ENCODE assay signal across 8 mouse cellular contexts in the genomic region with DNA sequence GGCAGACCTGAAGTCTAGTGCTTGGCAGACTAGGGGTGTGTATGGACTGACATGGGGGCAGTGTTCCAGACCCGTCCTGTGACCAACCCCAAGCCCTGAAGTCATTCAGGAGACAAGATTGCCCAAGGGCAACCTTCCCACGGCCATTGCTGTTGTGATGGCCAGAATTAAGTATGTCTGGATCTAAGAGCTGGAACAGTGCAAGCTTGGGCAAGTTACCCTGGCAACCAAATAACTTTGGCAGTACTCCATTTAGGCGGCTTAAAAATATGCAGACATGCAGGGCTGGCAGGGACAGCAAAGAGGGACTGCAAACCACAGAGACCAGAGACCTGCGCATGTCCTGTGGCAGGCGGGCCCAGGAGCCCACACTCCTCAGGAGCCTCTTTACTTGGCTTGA. TPM values are rescaled to one million over a fixed set of nuclear protein-coding genes. Genes with fewer than 3 reads are reported as not detected.
DNase-seq lines count a peak whose midpoint lies in the region; ATAC-seq and TF ChIP-seq lines count a peak whose summit lies in the region.

No protein-coding gene starts in this region.

- peak; percentile 56 for ATAC-seq in lung, embryonic 14.5 days (ENCODE audit: insufficient read depth)

- H3K9ac ChIP-seq in lung, embryonic 14.5 days: no peak overlapping the region

- H3K9me3 ChIP-seq in lung, embryonic 14.5 days (ENCODE audit: low read depth, low read length): no peaks in the 10 kb centered on the region

- 14% methylated on average over 5 of the region's 5 CpGs for WGBS in cerebellum, adult 2 months
- WGBS in lung, embryonic 14.5 days: 53% methylated on average over 5 of the region's 5 CpGs

- DNase-seq in gastrocnemius, adult 18-20 months (ENCODE audit: low spot score): peak; percentile 39
- no peak for DNase-seq in gastrocnemius, postnatal 10 days
- DNase-seq in cerebellum, adult 2 months: peak; percentile 80 to 88
- peak; percentile 58 to 83 for DNase-seq in frontal cortex, postnatal 36 days (ENCODE audit: low spot score in 2 of 2)
- DNase-seq in kidney, adult 9 months: peak; percentile 90
- peak; percentile 87 for DNase-seq in lung, embryonic 14.5 days
- peak; percentile 52 for DNase-seq in right cerebral cortex, postnatal 4 days
- no peak for DNase-seq in natural killer cell, adult 2 months (ENCODE audit: low spot score in 2 of 2)

- H3K27me3 ChIP-seq in cerebellum, adult 2 months (ENCODE audit: control insufficient read depth, insufficient read depth, low read length): no peaks in the 10 kb centered on the region
- H3K27me3 ChIP-seq in lung, embryonic 14.5 days (ENCODE audit: insufficient read depth, low read length): no peaks in the 10 kb centered on the region

- no peak for TF ChIP-seq CTCF in cerebellum, adult 2 months (IDR thresholded peaks at IDR 0.05; ENCODE audit: borderline replicate concordance, insufficient read depth, low read depth, low read length)
- TF ChIP-seq CTCF in lung, embryonic 14.5 days (IDR thresholded peaks at IDR 0.05; ENCODE audit: low read depth): no peak

- TF ChIP-seq POLR2A in cerebellum, adult 2 months (IDR thresholded peaks at IDR 0.05; ENCODE audit: borderline replicate concordance, insufficient read depth, low read length): no peak

- H3K27ac ChIP-seq in cerebellum, adult 2 months (ENCODE audit: insufficient read depth, low read length): peak overlapping the region; percentile 49
- H3K27ac ChIP-seq in lung, embryonic 14.5 days (ENCODE audit: low read depth): no peak overlapping the region

- no peak overlapping the region for H3K4me2 ChIP-seq in lung, embryonic 14.5 days

- H3K36me3 ChIP-seq in lung, embryonic 14.5 days (ENCODE audit: insufficient read depth): no peaks in the 10 kb centered on the region

- peaks cover 94% of the 10 kb centered on the region for H3K4me1 ChIP-seq in cerebellum, adult 2 months (ENCODE audit: control insufficient read depth, insufficient read depth, low read length)
- peaks cover 22% of the 10 kb centered on the region for H3K4me1 ChIP-seq in lung, embryonic 14.5 days (ENCODE audit: insufficient read depth)

- H3K4me3 ChIP-seq in cerebellum, adult 2 months (replicated peaks; ENCODE audit: insufficient read depth, low read depth, low read length): no peak overlapping the region
- no peak overlapping the region for H3K4me3 ChIP-seq in lung, embryonic 14.5 days (ENCODE audit: low read depth, low read length)

RNA-seq across cellular contexts. Expression of a gene that starts 35.8 kb away (rescaled TPM):
- 10 to 100 TPM; 39.4 to 42.6 TPM for total RNA-seq in gastrocnemius, adult 18-20 months (2021)
- 1 to 10 TPM; 5.0 to 5.1 TPM for total RNA-seq in gastrocnemius, postnatal 10 days (2021)
- 75.0 and 78.6 TPM in 2 replicates for polyA plus RNA-seq in cerebellum, adult 2 months (2012; rRNA removed)
- polyA plus RNA-seq in lung, embryonic 14.5 days (2014; fragmentation: Nextera tagmentation; extraction: Ambion mirVana): 8.3 and 8.6 TPM in 2 replicates

Comparison
In these comparisons a context has a peak if more than half of its experiments do, and no peak if none do; other contexts are left out.
1. DNase-seq: peak in gastrocnemius, adult 18-20 months (single experiment), cerebellum, adult 2 months (2 of 2), frontal cortex, postnatal 36 days (2 of 2), kidney, adult 9 months (single experiment), lung, embryonic 14.5 days (single experiment) and right cerebral cortex, postnatal 4 days (single experiment); none in gastrocnemius, postnatal 10 days (single experiment) and natural killer cell, adult 2 months (0 of 2).
2. RNA of a gene that starts 35.8 kb away (total RNA-seq): 39.4 to 42.6 TPM in gastrocnemius, adult 18-20 months; 5.0 to 5.1 TPM in gastrocnemius, postnatal 10 days; every median in the first group is over 4 times any median in the second.